ENCODE assay signal across 16 mouse cellular contexts in the genomic region with DNA sequence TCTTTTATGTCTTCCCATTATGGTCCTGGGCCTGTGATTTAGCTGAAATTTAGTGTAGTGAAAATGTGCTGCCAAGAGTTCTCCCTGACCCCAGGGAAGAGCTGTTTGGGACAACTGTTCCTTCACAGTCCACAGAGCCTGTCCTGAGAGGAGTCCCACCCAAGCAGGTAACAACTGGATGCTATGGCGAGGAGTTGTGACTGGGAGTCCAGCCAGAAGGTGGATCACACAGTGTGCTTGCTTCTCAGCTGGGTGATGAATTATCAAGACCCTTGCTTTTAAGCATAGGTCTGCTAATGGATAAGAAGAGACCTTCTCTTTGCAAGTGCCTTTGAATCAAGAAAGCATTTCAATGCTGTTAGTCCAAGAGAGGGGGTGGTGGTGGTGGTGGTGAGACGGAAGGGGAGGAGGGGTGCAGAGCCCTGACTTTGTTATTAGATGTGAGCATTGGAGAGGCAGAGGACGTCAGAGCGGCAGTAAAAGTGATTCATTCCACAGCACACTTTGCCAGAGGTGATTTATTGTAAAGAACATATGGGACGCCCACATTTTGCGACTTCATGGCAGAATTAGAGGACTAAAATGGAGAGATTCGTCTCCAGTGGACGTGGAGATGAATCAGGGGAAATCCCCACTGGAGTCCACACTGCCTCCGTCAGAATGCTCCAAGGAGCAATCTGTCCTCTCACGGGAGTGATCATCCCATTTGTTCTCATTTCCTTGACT.
A peak's percentile ranks its signal among the peaks of the same experiment; 100 is the strongest.
DNase-seq lines count a peak whose midpoint lies in the region; ATAC-seq lines count a peak whose summit lies in the region.
"Had no signal": no experiment of that assay in that cellular context is flagged by ENCODE, and none has a peak within 500 bp of the region (broad histone marks: within the 10 kb centered on the region; RNA-seq: fewer than 3 reads in every experiment).

No protein-coding gene starts in this region.

- DNase-seq in frontal cortex, postnatal 14 days (ENCODE audit: low spot score in 2 of 2) = no peak
- peak; percentile 35 for DNase-seq in layer of hippocampus, adult 9-11 months
- DNase-seq in layer of hippocampus, postnatal 10 days (ENCODE audit: low spot score in 2 of 2) = no peak
- DNase-seq in left cerebral cortex, postnatal 36 days (ENCODE audit: low spot score in 2 of 2) = peak; percentile 35 to 50
- peak; percentile 38 for DNase-seq in right cerebral cortex, postnatal 25 days
- no peak for DNase-seq in retina, postnatal 1 day
- no peak for DNase-seq in embryonic facial prominence, embryonic 10.5 days (ENCODE audit: low spot score)
- DNase-seq: cerebellum, adult 2 months; heart, postnatal 36 days; spleen, adult 18-20 months; thymus, postnatal 4 days had no signal

- H3K27ac ChIP-seq in embryonic facial prominence, embryonic 10.5 days (replicated peaks) = no peak overlapping the region
- H3K27ac ChIP-seq: hindbrain, postnatal 0 days; liver, embryonic 12.5 days; midbrain, embryonic 10.5 days had no signal

- 75% methylated on average over 10 of the region's 10 CpGs for WGBS in embryonic facial prominence, embryonic 10.5 days

- H3K27me3 ChIP-seq in embryonic facial prominence, embryonic 10.5 days (replicated peaks; ENCODE audit: low read depth, poor library complexity, severe bottlenecking) = no peaks in the 10 kb centered on the region
- H3K27me3 ChIP-seq: liver, embryonic 12.5 days had no signal

- H3K36me3 ChIP-seq in embryonic facial prominence, embryonic 10.5 days (replicated peaks) = no peaks in the 10 kb centered on the region
- H3K36me3 ChIP-seq: liver, embryonic 12.5 days; midbrain, embryonic 10.5 days had no signal

- H3K9me3 ChIP-seq in embryonic facial prominence, embryonic 10.5 days = no peaks in the 10 kb centered on the region
- H3K9me3 ChIP-seq: liver, embryonic 12.5 days; midbrain, embryonic 10.5 days had no signal

- no peaks in the 10 kb centered on the region for H3K4me1 ChIP-seq in embryonic facial prominence, embryonic 10.5 days
- H3K4me1 ChIP-seq: liver, embryonic 12.5 days; midbrain, embryonic 10.5 days had no signal

- peak; percentile 83 for ATAC-seq in frontal cortex, adult (ENCODE audit: low TSS enrichment)
- ATAC-seq: hindbrain, postnatal 0 days; liver, embryonic 12.5 days; lung, postnatal 0 days had no signal

- intact Hi-C loops in left cerebral cortex, postnatal 36 days (cut with DNase I) = no loop called here

- H3K4me3 ChIP-seq in embryonic facial prominence, embryonic 10.5 days = no peak overlapping the region
- H3K4me3 ChIP-seq: liver, embryonic 12.5 days; midbrain, embryonic 10.5 days had no signal

Comparison
In these comparisons a context has a peak if more than half of its experiments do, and no peak if none do; other contexts are left out.
1. DNase-seq: peak in layer of hippocampus, adult 9-11 months (single experiment), left cerebral cortex, postnatal 36 days (2 of 2) and right cerebral cortex, postnatal 25 days (single experiment); none in frontal cortex, postnatal 14 days (0 of 2), layer of hippocampus, postnatal 10 days (0 of 2), retina, postnatal 1 day (single experiment) and embryonic facial prominence, embryonic 10.5 days (single experiment).